Mouse (Mus musculus) cerebellum, adult 2 months (tissue): Measurements from ENCODE around the gene Macf1.
"Not testable (repeated sequence)": the region's sequence is repeated elsewhere in the genome, so short reads cannot be mapped to it uniquely, and the experiment has no call there.

ENCODE experiments used
- CTCF ChIP-seq: fragments of 200-500 bp; IDR thresholded peaks from 2 replicates; pipeline ENCODE4 v1.5.1; 2011; ENCODE audit warnings: low read depth, mild to moderate bottlenecking, control low read depth, low read length, moderate library complexity, borderline replicate concordance; ENCODE audit not compliant: insufficient read depth
- POLR2A ChIP-seq: fragments of 200-500 bp; IDR thresholded peaks from 2 replicates; pipeline ENCODE4 v1.6.1; 2011; ENCODE audit warnings: low read length, control low read depth, borderline replicate concordance; ENCODE audit not compliant: insufficient read depth

GRCm38 (mm10) chr4:123322910-123323309 is 361.2 kb downstream of the Macf1 start:
- not testable (repeated sequence) for TF ChIP-seq CTCF, POLR2A
